14 mouse cellular contexts compared by ENCODE assay signal in the genomic region with DNA sequence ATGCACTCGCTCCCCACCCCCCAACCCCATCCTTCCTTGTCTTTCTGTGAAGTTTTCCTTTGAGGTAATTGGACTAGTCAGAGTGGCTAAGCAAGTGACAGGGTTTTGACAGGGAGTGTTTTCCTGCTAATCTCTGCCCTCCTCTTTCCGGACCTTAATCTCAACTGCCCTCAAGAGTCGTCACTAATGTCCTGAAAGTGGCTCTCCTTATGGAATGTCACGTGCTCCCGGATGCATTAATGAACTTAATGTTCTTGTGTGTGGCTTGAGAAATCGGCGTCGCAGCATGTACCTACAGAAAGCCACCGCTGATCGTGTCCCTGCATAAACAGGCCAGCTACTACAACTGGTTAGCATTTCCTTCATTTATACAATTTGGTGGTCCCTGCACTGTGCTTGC.
A peak's percentile ranks its signal among the peaks of the same experiment; 100 is the strongest.
DNase-seq lines count a peak whose midpoint lies in the region; ATAC-seq lines count a peak whose summit lies in the region.
"Had no signal": no experiment of that assay in that cellular context is flagged by ENCODE, and none has a peak within 500 bp of the region (broad histone marks: within the 10 kb centered on the region; RNA-seq: fewer than 3 reads in every experiment).

No protein-coding gene starts in this region.

- H3K4me2 ChIP-seq in heart, embryonic 12.5 days: peak overlapping the region; percentile 38
- no peak overlapping the region for H3K4me2 ChIP-seq in kidney, embryonic 15.5 days
- no peak overlapping the region for H3K4me2 ChIP-seq in midbrain, embryonic 12.5 days (replicated peaks)
- H3K4me2 ChIP-seq in midbrain, embryonic 13.5 days (replicated peaks): no peak overlapping the region
- H3K4me2 ChIP-seq: limb, embryonic 13.5 days; lung, embryonic 15.5 days; neural tube, embryonic 15.5 days had no signal

- 0 out of 2 replicates have a peak overlapping the region, but pooled peaks have one; percentile 26 for H3K9ac ChIP-seq in heart, embryonic 12.5 days
- H3K9ac ChIP-seq in kidney, embryonic 15.5 days: no peak overlapping the region
- H3K9ac ChIP-seq in midbrain, embryonic 12.5 days (replicated peaks): no peak overlapping the region
- no peak overlapping the region for H3K9ac ChIP-seq in midbrain, embryonic 13.5 days (replicated peaks)
- H3K9ac ChIP-seq: limb, embryonic 13.5 days; lung, embryonic 15.5 days; neural tube, embryonic 15.5 days had no signal

- H3K27me3 ChIP-seq in heart, embryonic 12.5 days (replicated peaks): no peaks in the 10 kb centered on the region
- H3K27me3 ChIP-seq in kidney, embryonic 15.5 days: no peaks in the 10 kb centered on the region
- no peaks in the 10 kb centered on the region for H3K27me3 ChIP-seq in midbrain, embryonic 12.5 days
- no peaks in the 10 kb centered on the region for H3K27me3 ChIP-seq in midbrain, embryonic 13.5 days
- H3K27me3 ChIP-seq: limb, embryonic 13.5 days; lung, embryonic 15.5 days; neural tube, embryonic 15.5 days had no signal

- ATAC-seq in heart, embryonic 12.5 days (ENCODE audit: insufficient number of reproducible peaks, low FRiP score): no peak
- ATAC-seq in kidney, embryonic 15.5 days (replicated peaks; ENCODE audit: low FRiP score): no peak
- peak; percentile 25; the same call in 1 of the 2 replicates for ATAC-seq in midbrain, embryonic 12.5 days (ENCODE audit: low FRiP score, low read depth)
- ATAC-seq in midbrain, embryonic 13.5 days: no peak

- DNase-seq in heart, adult 11 months: no peak
- DNase-seq in kidney, adult 11 months: no peak
- DNase-seq in yolk sac, embryonic 10.5 days (ENCODE audit: low spot score): peak; percentile 27
- no peak for DNase-seq in spleen, postnatal 10 days (ENCODE audit: low spot score in 2 of 2)
- DNase-seq: cerebellum, postnatal 14 days; gastrocnemius, postnatal 25 days; heart, postnatal 4 days had no signal

- peaks cover 39% of the 10 kb centered on the region for H3K4me1 ChIP-seq in heart, embryonic 12.5 days (replicated peaks)
- H3K4me1 ChIP-seq in kidney, embryonic 15.5 days: peaks cover 40% of the 10 kb centered on the region
- peaks cover 10% of the 10 kb centered on the region for H3K4me1 ChIP-seq in midbrain, embryonic 12.5 days
- peaks cover 21% of the 10 kb centered on the region for H3K4me1 ChIP-seq in midbrain, embryonic 13.5 days (replicated peaks)

- H3K4me3 ChIP-seq in heart, embryonic 12.5 days: no peak overlapping the region
- no peak overlapping the region for H3K4me3 ChIP-seq in kidney, embryonic 15.5 days (replicated peaks)
- H3K4me3 ChIP-seq in midbrain, embryonic 12.5 days: no peak overlapping the region
- H3K4me3 ChIP-seq in midbrain, embryonic 13.5 days (replicated peaks): no peak overlapping the region
- H3K4me3 ChIP-seq: limb, embryonic 13.5 days; lung, embryonic 15.5 days; neural tube, embryonic 15.5 days had no signal

- 0 out of 2 replicates have a peak overlapping the region, but pooled peaks have one; percentile 3 for H3K27ac ChIP-seq in heart, embryonic 12.5 days (ENCODE audit: poor library complexity, severe bottlenecking)
- peak overlapping the region; percentile 58; the same call in 1 of the 2 replicates for H3K27ac ChIP-seq in kidney, embryonic 15.5 days
- H3K27ac ChIP-seq in midbrain, embryonic 12.5 days (replicated peaks): no peak overlapping the region
- H3K27ac ChIP-seq in midbrain, embryonic 13.5 days: no peak overlapping the region
- H3K27ac ChIP-seq: limb, embryonic 13.5 days; lung, embryonic 15.5 days; neural tube, embryonic 15.5 days had no signal

- H3K9me3 ChIP-seq in heart, embryonic 12.5 days (replicated peaks): no peaks in the 10 kb centered on the region
- no peaks in the 10 kb centered on the region for H3K9me3 ChIP-seq in kidney, embryonic 15.5 days (replicated peaks)
- no peaks in the 10 kb centered on the region for H3K9me3 ChIP-seq in midbrain, embryonic 12.5 days
- H3K9me3 ChIP-seq in midbrain, embryonic 13.5 days: no peaks in the 10 kb centered on the region
- H3K9me3 ChIP-seq: limb, embryonic 13.5 days; lung, embryonic 15.5 days; neural tube, embryonic 15.5 days had no signal

- no peaks in the 10 kb centered on the region for H3K36me3 ChIP-seq in heart, embryonic 12.5 days
- H3K36me3 ChIP-seq in kidney, embryonic 15.5 days: no peaks in the 10 kb centered on the region
- no peaks in the 10 kb centered on the region for H3K36me3 ChIP-seq in midbrain, embryonic 12.5 days
- no peaks in the 10 kb centered on the region for H3K36me3 ChIP-seq in midbrain, embryonic 13.5 days
- H3K36me3 ChIP-seq: limb, embryonic 13.5 days; lung, embryonic 15.5 days; neural tube, embryonic 15.5 days had no signal

- 23% methylated on average over 10 of the region's 10 CpGs for WGBS in heart, embryonic 12.5 days
- 57% methylated on average over 10 of the region's 10 CpGs for WGBS in kidney, embryonic 15.5 days
- 51% methylated on average over 10 of the region's 10 CpGs for WGBS in midbrain, embryonic 12.5 days
- WGBS in midbrain, embryonic 13.5 days: 43% methylated on average over 10 of the region's 10 CpGs

Comparison
In these comparisons a context has a peak if more than half of its experiments do, and no peak if none do; other contexts are left out.
1. H3K27ac ChIP-seq: peak in heart, embryonic 12.5 days (single experiment) and kidney, embryonic 15.5 days (single experiment); none in midbrain, embryonic 12.5 days (single experiment) and midbrain, embryonic 13.5 days (single experiment).